In the genomic region with DNA sequence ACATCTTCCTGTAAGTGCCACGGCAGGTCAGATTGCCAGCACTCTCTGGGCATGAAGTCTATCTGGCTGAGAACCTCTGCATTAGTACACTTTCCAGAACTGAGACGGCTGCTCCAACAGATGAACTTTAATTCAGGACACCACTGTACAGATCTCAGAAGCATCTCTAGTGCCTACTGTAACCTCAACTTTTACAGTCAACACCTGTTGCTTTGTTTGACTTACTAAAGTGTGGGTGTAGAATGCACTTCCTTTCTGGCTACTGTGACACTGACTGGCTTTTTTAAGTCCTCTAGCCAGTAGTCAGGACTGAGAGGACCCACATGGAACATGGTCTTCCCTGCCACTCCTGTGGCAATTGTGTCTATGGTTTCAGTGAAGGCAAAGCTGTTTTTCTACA, we compare ENCODE assay signal across 8 mouse cellular contexts. TPM values are rescaled to one million over a fixed set of nuclear protein-coding genes. Genes with fewer than 3 reads are reported as not detected.
DNase-seq lines count a peak whose midpoint lies in the region; ATAC-seq and TF ChIP-seq lines count a peak whose summit lies in the region.

No protein-coding gene starts in this region.

- H3K9ac ChIP-seq in heart, embryonic 12.5 days: no peak overlapping the region
- H3K9ac ChIP-seq in lung, postnatal 0 days (replicated peaks; ENCODE audit: low read depth): no peak overlapping the region
- no peak overlapping the region for H3K9ac ChIP-seq in embryonic facial prominence, embryonic 13.5 days

- peaks cover 43% of the 10 kb centered on the region for H3K4me1 ChIP-seq in heart, embryonic 12.5 days (replicated peaks)
- H3K4me1 ChIP-seq in lung, postnatal 0 days (ENCODE audit: insufficient read depth, low read depth, low read length): peaks cover 22% of the 10 kb centered on the region; the same call in 1 of the 2 replicates
- H3K4me1 ChIP-seq in embryonic facial prominence, embryonic 13.5 days: peaks cover 13% of the 10 kb centered on the region; the same call in 1 of the 2 replicates

- H3K4me2 ChIP-seq in heart, embryonic 12.5 days: no peak overlapping the region
- H3K4me2 ChIP-seq in lung, postnatal 0 days (replicated peaks; ENCODE audit: low read depth, low read length): no peak overlapping the region
- no peak overlapping the region for H3K4me2 ChIP-seq in embryonic facial prominence, embryonic 13.5 days

- 63% methylated on average over 2 of the region's 2 CpGs for WGBS in heart, embryonic 12.5 days
- WGBS in lung, postnatal 0 days: 35% methylated on average over 2 of the region's 2 CpGs
- 63% methylated on average over 2 of the region's 2 CpGs for WGBS in embryonic facial prominence, embryonic 13.5 days

- H3K27me3 ChIP-seq in heart, embryonic 12.5 days (replicated peaks): no peaks in the 10 kb centered on the region
- no peaks in the 10 kb centered on the region for H3K27me3 ChIP-seq in lung, postnatal 0 days (replicated peaks; ENCODE audit: insufficient read depth, low read length)
- H3K27me3 ChIP-seq in embryonic facial prominence, embryonic 13.5 days: no peaks in the 10 kb centered on the region
- no peaks in the 10 kb centered on the region for H3K27me3 ChIP-seq in splenic B cell, adult 2 months (ENCODE audit: control insufficient read depth, insufficient read depth, low read length, poor library complexity, severe bottlenecking)

- TF ChIP-seq CTCF in lung, postnatal 0 days (IDR thresholded peaks at IDR 0.05): no peak

- H3K4me3 ChIP-seq in heart, embryonic 12.5 days: no peak overlapping the region
- no peak overlapping the region for H3K4me3 ChIP-seq in lung, postnatal 0 days (ENCODE audit: low read depth, low read length)
- no peak overlapping the region for H3K4me3 ChIP-seq in embryonic facial prominence, embryonic 13.5 days

- ATAC-seq in heart, embryonic 12.5 days (ENCODE audit: insufficient number of reproducible peaks, low FRiP score): no peak
- no peak for ATAC-seq in lung, postnatal 0 days
- no peak for ATAC-seq in embryonic facial prominence, embryonic 13.5 days (ENCODE audit: insufficient number of reproducible peaks, insufficient read depth, low FRiP score, low TSS enrichment, low read depth)
- no peak for ATAC-seq in megakaryocyte-erythroid progenitor cell, adult 5-6 weeks (replicated peaks; ENCODE audit: low FRiP score, low TSS enrichment, poor library complexity, severe bottlenecking)

- no peaks in the 10 kb centered on the region for H3K36me3 ChIP-seq in heart, embryonic 12.5 days
- H3K36me3 ChIP-seq in lung, postnatal 0 days (ENCODE audit: insufficient read depth, low read length): no peaks in the 10 kb centered on the region
- no peaks in the 10 kb centered on the region for H3K36me3 ChIP-seq in embryonic facial prominence, embryonic 13.5 days
- H3K36me3 ChIP-seq in splenic B cell, adult 2 months (ENCODE audit: control insufficient read depth, insufficient read depth, low read length, poor library complexity, severe bottlenecking): no peaks in the 10 kb centered on the region

- H3K27ac ChIP-seq in heart, embryonic 12.5 days (ENCODE audit: poor library complexity, severe bottlenecking): peak overlapping the region; percentile 74
- peak overlapping the region; percentile 81 for H3K27ac ChIP-seq in lung, postnatal 0 days (ENCODE audit: low read length)
- peak overlapping the region; percentile 78 for H3K27ac ChIP-seq in embryonic facial prominence, embryonic 13.5 days

- no peaks in the 10 kb centered on the region for H3K9me3 ChIP-seq in heart, embryonic 12.5 days (replicated peaks)
- H3K9me3 ChIP-seq in lung, postnatal 0 days (ENCODE audit: low read length): no peaks in the 10 kb centered on the region
- no peaks in the 10 kb centered on the region for H3K9me3 ChIP-seq in embryonic facial prominence, embryonic 13.5 days

- DNase-seq in heart, adult 8-10 months (ENCODE audit: low spot score): no peak
- no peak for DNase-seq in lung, postnatal 0 days (ENCODE audit: low spot score)
- DNase-seq in lung, adult 18-20 months: no peak
- DNase-seq in splenic B cell, adult 2 months (ENCODE audit: low read depth, low spot score): peak; percentile 30
- no peak for DNase-seq in frontal cortex, postnatal 36 days (ENCODE audit: low spot score in 2 of 2)

- TF ChIP-seq EP300 in lung, postnatal 0 days (IDR thresholded peaks at IDR 0.05): no peak

RNA-seq across cellular contexts. Expression of gene Maml2, which starts 25.3 kb away (rescaled TPM):
- polyA plus RNA-seq in heart, embryonic 12.5 days (2016; fragmentation: Nextera tagmentation; extraction: Ambion mirVana): 11.6 and 12.3 TPM in 2 replicates
- 1 to 10 TPM; 5.0 to 6.1 (median 5.2) TPM for total RNA-seq in heart, adult 8-10 months (2022)
- 15.1 and 15.9 TPM in 2 replicates for polyA plus RNA-seq in lung, postnatal 0 days (2015; fragmentation: Nextera tagmentation; extraction: Ambion mirVana)
- polyA plus RNA-seq in embryonic facial prominence, embryonic 13.5 days (2015; fragmentation: Nextera tagmentation; extraction: Ambion mirVana): 13.0 and 15.6 TPM in 2 replicates
- total RNA-seq in megakaryocyte-erythroid progenitor cell, adult 5-6 weeks (2014; fragmentation: Nextera tagmentation): 0.45 and 1.2 TPM in 2 replicates
- total RNA-seq in megakaryocyte-erythroid progenitor cell, adult 5-6 weeks (2017): 0.53 and 1.2 TPM in 2 replicates
